Comparison of ENCODE assay signal across 22 mouse cellular contexts in genomic region chr10:33092400-33092799, GRCm38 (mm10). TPM values are rescaled to one million over a fixed set of nuclear protein-coding genes. Genes with fewer than 3 reads are reported as not detected.
"Had no signal": no experiment of that assay in that cellular context is flagged by ENCODE, and none has a peak within 500 bp of the region (broad histone marks: within the 10 kb centered on the region; RNA-seq: fewer than 3 reads in every experiment).

No protein-coding gene starts in this region.

- H3K27me3 ChIP-seq: limb, embryonic 12.5 days; limb, embryonic 15.5 days; midbrain, embryonic 12.5 days; midbrain, embryonic 15.5 days; neural tube, embryonic 12.5 days; neural tube, embryonic 15.5 days had no signal

- H3K4me3 ChIP-seq: limb, embryonic 12.5 days; limb, embryonic 15.5 days; midbrain, embryonic 12.5 days; midbrain, embryonic 15.5 days; neural tube, embryonic 12.5 days; neural tube, embryonic 15.5 days had no signal

- ATAC-seq: liver, postnatal 0 days; lung, postnatal 0 days; midbrain, embryonic 15.5 days had no signal

- H3K4me1 ChIP-seq: limb, embryonic 12.5 days; limb, embryonic 15.5 days; midbrain, embryonic 12.5 days; midbrain, embryonic 15.5 days; neural tube, embryonic 15.5 days had no signal

- DNase-seq: kidney, postnatal 10 days; kidney, postnatal 36 days; left cerebral cortex, postnatal 4 days; liver, postnatal 0 days; lung, embryonic 14.5 days; retina, postnatal 1 day; right cerebral cortex, postnatal 25 days; thymus, adult 18-20 months; thymus, postnatal 36 days had no signal

- H3K27ac ChIP-seq: limb, embryonic 12.5 days; limb, embryonic 15.5 days; liver, embryonic 14.5 days; macrophage; midbrain, embryonic 12.5 days; midbrain, embryonic 15.5 days; neural tube, embryonic 12.5 days; neural tube, embryonic 15.5 days had no signal

- H3K9me3 ChIP-seq: limb, embryonic 12.5 days; limb, embryonic 15.5 days; midbrain, embryonic 12.5 days; midbrain, embryonic 15.5 days; neural tube, embryonic 12.5 days; neural tube, embryonic 15.5 days had no signal

- H3K9ac ChIP-seq: limb, embryonic 12.5 days; limb, embryonic 15.5 days; liver, embryonic 14.5 days; liver, postnatal 0 days; lung, embryonic 14.5 days; midbrain, embryonic 12.5 days; midbrain, embryonic 15.5 days; neural tube, embryonic 12.5 days; neural tube, embryonic 15.5 days had no signal

- H3K36me3 ChIP-seq: limb, embryonic 12.5 days; limb, embryonic 15.5 days; midbrain, embryonic 12.5 days; midbrain, embryonic 15.5 days; neural tube, embryonic 12.5 days; neural tube, embryonic 15.5 days had no signal

- H3K4me2 ChIP-seq: limb, embryonic 12.5 days; limb, embryonic 15.5 days; liver, embryonic 11.5 days; lung, embryonic 14.5 days; midbrain, embryonic 12.5 days; midbrain, embryonic 15.5 days; neural tube, embryonic 12.5 days; neural tube, embryonic 15.5 days had no signal

RNA-seq across cellular contexts. Expression of gene Trdn, which starts 12.0 kb away (rescaled TPM):
- total RNA-seq: layer of hippocampus, postnatal 10 days; left cerebral cortex, postnatal 4 days; megakaryocyte, adult 5-6 weeks had no signal
- polyA plus RNA-seq: liver, embryonic 14.5 days; macrophage; small intestine, adult 2 months had no signal
